Comparison of ENCODE assay signal across 8 mouse cellular contexts in the genomic region with DNA sequence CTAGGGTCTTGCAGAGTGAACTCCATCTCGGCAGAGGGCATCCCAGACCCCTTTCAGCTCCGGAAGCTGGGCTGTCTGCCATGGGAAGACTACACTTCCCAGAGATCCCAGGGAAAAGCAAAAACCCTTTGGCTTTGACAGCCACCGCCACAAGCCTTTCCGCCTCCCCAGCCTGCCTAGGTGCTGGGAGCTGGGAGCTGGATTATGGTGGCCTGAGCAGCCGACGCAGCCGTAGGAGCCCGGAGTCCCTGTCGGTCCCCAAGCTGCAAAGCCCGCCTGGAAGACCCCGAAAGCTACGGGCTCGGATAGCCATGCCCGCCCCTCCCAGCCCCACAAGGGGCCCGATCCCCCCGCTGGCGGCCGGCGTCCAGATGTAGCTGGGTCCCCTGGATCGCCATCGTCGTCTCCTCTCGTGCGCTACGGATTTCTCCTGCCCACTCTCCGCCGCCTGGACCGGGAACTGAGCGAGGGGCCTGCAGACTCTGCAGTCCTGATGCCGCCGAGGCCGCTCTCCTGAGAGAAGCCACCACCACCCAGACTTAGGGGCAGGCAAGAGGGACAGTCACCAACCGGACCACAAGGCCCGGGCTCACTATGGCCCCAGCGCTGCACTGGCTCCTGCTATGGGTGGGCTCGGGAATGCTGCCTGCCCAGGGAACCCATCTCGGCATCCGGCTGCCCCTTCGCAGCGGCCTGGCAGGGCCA. TPM values are rescaled to one million over a fixed set of nuclear protein-coding genes. Genes with fewer than 3 reads are reported as not detected.
DNase-seq lines count a peak whose midpoint lies in the region; ATAC-seq lines count a peak whose summit lies in the region.

A gene (plus strand): TSS at position 147 of the 705 bp plus-strand sequence.

- peak; percentile 87 for DNase-seq in adrenal gland, postnatal 14 days
- peak; percentile 78 for DNase-seq in embryo, embryonic 9.5 days (ENCODE audit: extremely low spot score)
- DNase-seq in gastrocnemius, postnatal 36 days = peak; percentile 70 to 75
- DNase-seq in left cerebral cortex, postnatal 10 days (ENCODE audit: extremely low spot score in 1 of 2, low spot score in 2 of 2) = peak; percentile 92 to 93
- DNase-seq in right cerebral cortex, postnatal 25 days = peak; percentile 86
- no peak for DNase-seq in T-cell, adult 2 months (ENCODE audit: low spot score)

- no peaks in the 10 kb centered on the region for H3K27me3 ChIP-seq in intestine, embryonic 16.5 days (replicated peaks; ENCODE audit: control insufficient read depth, insufficient read depth, low read length)

- ATAC-seq in intestine, embryonic 16.5 days = peak; percentile 90
- ATAC-seq in megakaryocyte, adult 5-6 weeks (ENCODE audit: poor library complexity, severe bottlenecking) = peak; percentile 45

- peak within 1 kb of the TSS; percentile 94 for H3K4me3 ChIP-seq in intestine, embryonic 16.5 days (ENCODE audit: low read length)

- peak within 1 kb of the TSS; percentile 25; the same call in 1 of the 2 replicates for H3K27ac ChIP-seq in intestine, embryonic 16.5 days (ENCODE audit: low read length)

- H3K9ac ChIP-seq in intestine, embryonic 16.5 days (ENCODE audit: low read depth, low read length) = peak within 1 kb of the TSS; percentile 92

- WGBS in intestine, embryonic 16.5 days = 0% methylated on average over 40 of the region's 40 CpGs

- peak within 1 kb of the TSS; percentile 94 for H3K4me2 ChIP-seq in intestine, embryonic 16.5 days (ENCODE audit: low read depth, low read length)

- H3K9me3 ChIP-seq in intestine, embryonic 16.5 days (ENCODE audit: control insufficient read depth, low read length) = no peaks in the 10 kb centered on the region

- no peaks in the 10 kb centered on the region for H3K36me3 ChIP-seq in intestine, embryonic 16.5 days (ENCODE audit: control insufficient read depth, insufficient read depth, low read length)

- H3K4me1 ChIP-seq in intestine, embryonic 16.5 days (ENCODE audit: control insufficient read depth, insufficient read depth, low read length) = peaks cover 20% of the 10 kb centered on the region

- intact Hi-C loops in gastrocnemius, postnatal 36 days (cut with DNase I) = no loop called here
- intact Hi-C loops in left cerebral cortex, postnatal 10 days (cut with DNase I) = loop anchor here (10.0 kb wide), 1 partner anchor 424 kb away; no protein-coding TSS in a partner anchor

RNA-seq across cellular contexts. Expression of the gene that starts here (rescaled TPM):
- 25.2 and 25.6 TPM in 2 replicates for total RNA-seq in adrenal gland, postnatal 14 days (2021)
- total RNA-seq in gastrocnemius, postnatal 36 days (2021) = 10 to 100 TPM; 37.5 to 47.4 TPM
- 17.8 TPM in 2 replicates for polyA plus RNA-seq in intestine, embryonic 16.5 days (2015; fragmentation: Nextera tagmentation; extraction: Ambion mirVana)
- total RNA-seq in left cerebral cortex, postnatal 10 days (2021) = 100 to 1,000 TPM; 111 to 114 TPM
- 2.9 and 3.5 TPM in 2 replicates for total RNA-seq in megakaryocyte, adult 5-6 weeks (2015)
- total RNA-seq in megakaryocyte, adult 5-6 weeks (2017) = 4.1 and 7.2 TPM in 2 replicates
